Mouse (Mus musculus) E14TG2a.4 (cell line): Measurements from ENCODE around the gene Mlana.

Experiments used
- CTCF ChIP-seq: conservative IDR thresholded peaks from 2 replicates; pipeline ENCODE4 v1.5.1; 2014; ENCODE audit warnings: low read length
- NANOG ChIP-seq: IDR thresholded peaks from 2 replicates; pipeline ENCODE4 v1.6.1; 2014; ENCODE audit warnings: borderline replicate concordance, low read length, mixed read lengths
- POU5F1 ChIP-seq: IDR thresholded peaks from 2 replicates; pipeline ENCODE4 v1.6.1; 2014; ENCODE audit warnings: low read length, borderline replicate concordance

GRCm38 (mm10) chr19:29649683-29650082 is 47.9 kb upstream of the Mlana start:
- TF ChIP-seq CTCF (no peak), POU5F1 (no peak), NANOG (no peak)
